Mouse (Mus musculus): ENCODE data around the gene Csf2ra. TPM values are rescaled to one million over a fixed set of nuclear protein-coding genes. Genes with fewer than 3 reads are reported as not detected.
"Not testable (repeated sequence)": the region's sequence is repeated elsewhere in the genome, so short reads cannot be mapped to it uniquely, and the experiment has no call there.

Csf2ra gene
- 9.9 and 13.0 TPM in 2 replicates for polyA plus RNA-seq (2015; fragmentation: Nextera tagmentation; extraction: Ambion mirVana)

GRCm38 (mm10) chr19:61227941-61228701 is at the start of gene Csf2ra:
Gene Csf2ra, minus strand, starts transcription at chr19:61228429.
- peak; percentile 21 for DNase-seq (ENCODE audit: low spot score)

- DNase-seq (ENCODE audit: low spot score): no peak
Measured at GRCm38 (mm10) chr19:61275446-61275845, 47.2 kb upstream of the Csf2ra start.

- DNase-seq (ENCODE audit: low spot score): not testable (repeated sequence)
Measured at GRCm38 (mm10) chr19:61269141-61269540, 40.9 kb upstream of the Csf2ra start.

- peak; percentile 23 for DNase-seq (ENCODE audit: low spot score)
Measured at GRCm38 (mm10) chr19:61267141-61267540, 38.9 kb upstream of the Csf2ra start.

GRCm38 (mm10) chr19:61266651-61267050 is 38.4 kb upstream of the Csf2ra start:
- peak; percentile 96 for DNase-seq (ENCODE audit: low spot score)

- DNase-seq (ENCODE audit: low spot score): peak; percentile 67
Measured at GRCm38 (mm10) chr19:61266246-61266615, 38.0 kb upstream of the Csf2ra start.

- peak; percentile 91 for DNase-seq (ENCODE audit: low spot score)
Measured at GRCm38 (mm10) chr19:61265349-61266245, 37.4 kb upstream of the Csf2ra start.

GRCm38 (mm10) chr19:61264933-61265332 is 36.7 kb upstream of the Csf2ra start:
- no peak for DNase-seq (ENCODE audit: low spot score)

GRCm38 (mm10) chr19:61264227-61264626 is 36.0 kb upstream of the Csf2ra start:
- peak; percentile 35 for DNase-seq (ENCODE audit: low spot score)

GRCm38 (mm10) chr19:61261241-61261640 is 33.0 kb upstream of the Csf2ra start:
- DNase-seq (ENCODE audit: low spot score): no peak

- DNase-seq (ENCODE audit: low spot score): no peak
Measured at GRCm38 (mm10) chr19:61257733-61258132, 29.5 kb upstream of the Csf2ra start.

GRCm38 (mm10) chr19:61256166-61256887 is 28.1 kb upstream of the Csf2ra start:
- no peak for DNase-seq (ENCODE audit: low spot score)

GRCm38 (mm10) chr19:61247334-61247733 is 19.1 kb upstream of the Csf2ra start:
- DNase-seq (ENCODE audit: low spot score): not testable (repeated sequence)

- DNase-seq (ENCODE audit: low spot score): no peak
Measured at GRCm38 (mm10) chr19:61244721-61245436, 16.6 kb upstream of the Csf2ra start.

GRCm38 (mm10) chr19:61237967-61238366 is 9.7 kb upstream of the Csf2ra start:
- no peak for DNase-seq (ENCODE audit: low spot score)

GRCm38 (mm10) chr19:61234532-61234931 is 6.3 kb upstream of the Csf2ra start:
- DNase-seq (ENCODE audit: low spot score): no peak

GRCm38 (mm10) chr19:61226928-61227854 is 1.0 kb downstream of the Csf2ra start:
- DNase-seq (ENCODE audit: low spot score): peak; percentile 90

GRCm38 (mm10) chr19:61226401-61226927 is 1.8 kb downstream of the Csf2ra start:
- DNase-seq (ENCODE audit: low spot score): peak; percentile 83

Measured in thymus, postnatal 0 days (tissue).